Mouse (Mus musculus) ES-E14 (cell line): ENCODE measurements around the gene Zscan2. TPM values are rescaled to one million over a fixed set of nuclear protein-coding genes. Genes with fewer than 3 reads are reported as not detected.

ENCODE experiments used
- DNase-seq: peaks from one replicate; pipeline ENCODE4 v3.0.0-alpha.2; 2013; ENCODE audit warnings: low read depth, low spot score
- H3K27ac ChIP-seq: 2 replicates; pipeline ENCODE4 v1.5.1; 2012; ENCODE audit warnings: low read depth, mild to moderate bottlenecking, low read length, moderate library complexity, mixed read lengths; ENCODE audit not compliant: poor library complexity, insufficient read depth, severe bottlenecking
- H3K36me3 ChIP-seq: 2 replicates; pipeline ENCODE4 v1.6.1; 2012; ENCODE audit warnings: mild to moderate bottlenecking, low read length, moderate library complexity, mixed read lengths; ENCODE audit not compliant: control insufficient read depth, poor library complexity, insufficient read depth, severe bottlenecking
- H3K4me1 ChIP-seq, 2 experiments: fragments of 150-350 bp in 1 of 2; sonication (generic) in 1 of 2; 2 replicates each; pipeline ENCODE4 v1.6.1; 2012; ENCODE audit warnings: low read length in 2 of 2, mild to moderate bottlenecking in 1 of 2, mixed read lengths in 1 of 2; ENCODE audit not compliant: control insufficient read depth in 2 of 2, insufficient read depth in 2 of 2, poor library complexity in 1 of 2
- H3K4me3 ChIP-seq, 2 experiments: fragments of 150-350 bp in 1 of 2; sonication (generic) in 1 of 2; 2 replicates each; pipeline ENCODE4 v1.5.1; 2012; ENCODE audit warnings: low read length in 2 of 2, low read depth in 1 of 2, mild to moderate bottlenecking in 1 of 2, mixed read lengths in 1 of 2; ENCODE audit not compliant: insufficient read depth in 1 of 2, poor library complexity in 1 of 2, severe bottlenecking in 1 of 2
- H3K9ac ChIP-seq: 2 replicates; pipeline ENCODE4 v1.6.1; 2012; ENCODE audit warnings: low read depth, mild to moderate bottlenecking, low read length, mixed read lengths; ENCODE audit not compliant: poor library complexity, insufficient read depth, severe bottlenecking
- H3K9me3 ChIP-seq: fragments of 150-350 bp; sonication (generic); 2 replicates; pipeline ENCODE4 v1.6.1; 2012; ENCODE audit warnings: low read depth, mild to moderate bottlenecking, low read length; ENCODE audit not compliant: control insufficient read depth, insufficient read depth
- CHD2 ChIP-seq: IDR thresholded peaks from 2 replicates; pipeline ENCODE4 v1.6.1; 2014; ENCODE audit warnings: mild to moderate bottlenecking, low read depth, low read length, inconsistent platforms
- HCFC1 ChIP-seq: IDR thresholded peaks from 2 replicates; pipeline ENCODE4 v1.6.1; 2012; ENCODE audit warnings: low read length, inconsistent platforms, borderline replicate concordance; ENCODE audit not compliant: insufficient read depth
- MAFK ChIP-seq: IDR thresholded peaks from 2 replicates; pipeline ENCODE4 v1.6.1; 2014; ENCODE audit warnings: mild to moderate bottlenecking, low read depth, low read length, inconsistent platforms; ENCODE audit not compliant: insufficient read depth
- ZC3H11A ChIP-seq: IDR thresholded peaks from 2 replicates; pipeline ENCODE4 v1.6.1; 2012; ENCODE audit warnings: low read depth, mild to moderate bottlenecking, inconsistent platforms, low read length, borderline replicate concordance
- ZNF384 ChIP-seq: IDR thresholded peaks from 2 replicates; pipeline ENCODE4 v1.6.1; 2012; ENCODE audit warnings: low read depth, low read length, inconsistent platforms
- in situ Hi-C, 2 experiments: fragments of 600-800 bp; cut with MboI; formaldehyde crosslinking; loops; one replicate each; pipeline ENCODE4 v1.15.1; 2025; ENCODE audit warnings: low sequenced_read_pairs in 2 of 2, inconsistent platforms in 1 of 2; ENCODE audit not compliant: unreplicated experiment in 2 of 2
- total RNA-seq: library from RNA; depleted of rRNA; stranded (reverse); fragments of 300-350 nt; gene quantifications from 2 replicates; pipeline ENCODE4 v1.2.3, GENCODE M21; 2012

Zscan2 gene
- total RNA-seq, 1 experiment: 2.4 TPM

GRCm38 (mm10) chr7:80837736-80838135, 23.0 kb upstream of the Zscan2 start:
- in situ Hi-C loops: no loop called here

GRCm38 (mm10) chr7:80838247-80838646, 22.5 kb upstream of the Zscan2 start:
- no peak overlapping the region for H3K27ac ChIP-seq
- H3K36me3 ChIP-seq: no peaks in the 10 kb centered on the region
- no peaks in the 10 kb centered on the region for H3K9me3 ChIP-seq
- H3K4me1 ChIP-seq: peaks cover 7 to 11% of the 10 kb centered on the region in 2 experiments; a peak in 3 of 4 replicates
- TF ChIP-seq CHD2: no peak
- no peak for TF ChIP-seq HCFC1
- TF ChIP-seq MAFK: no peak
- TF ChIP-seq ZNF384: no peak
- TF ChIP-seq ZC3H11A: no peak
- no peak for DNase-seq
- in situ Hi-C loops: no loop called here
- no peak overlapping the region for H3K9ac ChIP-seq
- no peak overlapping the region for H3K4me3 ChIP-seq

More at GRCm38 (mm10) chr7:80837736-80838135, 23.0 kb upstream of the Zscan2 start:
- Histone ChIP-seq H3K4me3 (0 out of 4 replicates have a peak overlapping the region, but pooled peaks of 1 of the 2 experiments have one; percentile 26), H3K36me3 (no peaks in the 10 kb centered on the region), H3K9ac (no peak overlapping the region), H3K4me1 (peaks cover 4 to 11% of the 10 kb centered on the region in 2 experiments; a peak in 2 of 4 replicates), H3K27ac (no peak overlapping the region), H3K9me3 (no peaks in the 10 kb centered on the region)
- no peak for DNase-seq
- no peak for TF ChIP-seq ZNF384
- no peak for TF ChIP-seq CHD2
- no peak for TF ChIP-seq ZC3H11A
- no peak for TF ChIP-seq MAFK
- no peak for TF ChIP-seq HCFC1

GRCm38 (mm10) chr7:80839755-80840154, 21.0 kb upstream of the Zscan2 start:
- DNase-seq: no peak
- Histone ChIP-seq H3K9ac (no peak overlapping the region), H3K4me3 (no peak overlapping the region), H3K27ac (no peak overlapping the region), H3K9me3 (no peaks in the 10 kb centered on the region), H3K4me1 (peaks cover 14% of the 10 kb centered on the region in 2 experiments; a peak in 3 of 4 replicates), H3K36me3 (no peaks in the 10 kb centered on the region)
- in situ Hi-C loops: loop anchor here in 1 of 2 experiments (10.0 kb wide), 1 partner anchor 105 kb away; no protein-coding TSS in a partner anchor
- no peak for TF ChIP-seq ZNF384
- no peak for TF ChIP-seq MAFK
- no peak for TF ChIP-seq ZC3H11A
- TF ChIP-seq CHD2: no peak
- no peak for TF ChIP-seq HCFC1

GRCm38 (mm10) chr7:80840241-80840640, 20.5 kb upstream of the Zscan2 start:
- Histone ChIP-seq H3K27ac (no peak overlapping the region), H3K36me3 (no peaks in the 10 kb centered on the region), H3K9ac (no peak overlapping the region), H3K9me3 (no peaks in the 10 kb centered on the region), H3K4me3 (no peak overlapping the region), H3K4me1 (peaks cover 14% of the 10 kb centered on the region in 2 experiments; a peak in 3 of 4 replicates)
- no peak for DNase-seq
- TF ChIP-seq ZNF384 (no peak), MAFK (no peak), HCFC1 (no peak), ZC3H11A (no peak)
- in situ Hi-C loops: loop anchor here in 1 of 2 experiments (10.0 kb wide), 1 partner anchor 105 kb away; no protein-coding TSS in a partner anchor

GRCm38 (mm10) chr7:80840937-80841336, 19.8 kb upstream of the Zscan2 start:
- H3K9ac ChIP-seq: no peak overlapping the region
- no peaks in the 10 kb centered on the region for H3K36me3 ChIP-seq
- no peak for DNase-seq
- TF ChIP-seq ZC3H11A (no peak), HCFC1 (no peak), CHD2 (no peak), MAFK (no peak), ZNF384 (no peak)
- peaks cover 14% of the 10 kb centered on the region in 2 experiments; a peak in 3 of 4 replicates for H3K4me1 ChIP-seq
- no peak overlapping the region for H3K4me3 ChIP-seq
- H3K27ac ChIP-seq: no peak overlapping the region
- no peaks in the 10 kb centered on the region for H3K9me3 ChIP-seq
- in situ Hi-C loops: loop anchor here in 1 of 2 experiments (10.0 kb wide), 1 partner anchor 106 kb away; no protein-coding TSS in a partner anchor
